Mouse (Mus musculus) limb, embryonic 12.5 days (tissue): ENCODE data around the gene Icmt. TPM values are rescaled to one million over a fixed set of nuclear protein-coding genes. Genes with fewer than 3 reads are reported as not detected.

Source experiments
- ATAC-seq: fragments of 200-750 bp; cut with Nextera tagmentation; 2 replicates; pipeline ENCODE4 v1.8.0; 2017; ENCODE audit warnings: low read depth, moderate TSS enrichment; ENCODE audit not compliant: insufficient number of reproducible peaks, insufficient read depth, low FRiP score, low TSS enrichment
- H3K27ac ChIP-seq: fragments of 300-500 bp; sonication (generic); 2 replicates; pipeline ENCODE4 v1.5.1; 2016; ENCODE audit warnings: mild to moderate bottlenecking, moderate library complexity
- H3K27me3 ChIP-seq: fragments of 300-500 bp; sonication (generic); 2 replicates; pipeline ENCODE4 v1.6.1; 2016; ENCODE audit warnings: mild to moderate bottlenecking, moderate library complexity
- H3K36me3 ChIP-seq: fragments of 300-500 bp; sonication (generic); 2 replicates; pipeline ENCODE4 v1.6.1; 2016; ENCODE audit warnings: mild to moderate bottlenecking, moderate library complexity
- H3K4me1 ChIP-seq: fragments of 300-500 bp; sonication (generic); replicated peaks from 2 replicates; pipeline ENCODE4 v1.6.1; 2016
- H3K4me2 ChIP-seq: fragments of 300-500 bp; sonication (generic); 2 replicates; pipeline ENCODE4 v1.6.1; 2016; ENCODE audit warnings: mild to moderate bottlenecking, moderate library complexity
- H3K4me3 ChIP-seq: fragments of 300-500 bp; sonication (generic); replicated peaks from 2 replicates; pipeline ENCODE4 v1.5.1; 2016; ENCODE audit warnings: mild to moderate bottlenecking
- H3K9ac ChIP-seq: fragments of 300-500 bp; sonication (generic); replicated peaks from 2 replicates; pipeline ENCODE4 v1.6.1; 2016; ENCODE audit warnings: mild to moderate bottlenecking, moderate library complexity
- H3K9me3 ChIP-seq: fragments of 300-500 bp; sonication (generic); 2 replicates; pipeline ENCODE4 v1.6.1; 2016; ENCODE audit warnings: mild to moderate bottlenecking, moderate library complexity
- WGBS: fragments of 180-500 bp; shearing (Covaris S2); methylation state at CpG from one replicate; pipeline ENCODE4 v1.1.7; 2016; 5-methylcytosine and 5-hydroxymethylcytosine counted together
- polyA plus RNA-seq: library from polyadenylated mRNA; unstranded; fragments of >200 nt; fragmentation: Nextera tagmentation; extraction: Ambion mirVana; gene quantifications from 2 replicates; pipeline ENCODE4 v1.2.1, GENCODE M21; 2016

Icmt gene
- polyA plus RNA-seq, 1 experiment from 2014 or later: 29.3 TPM

- Histone ChIP-seq H3K36me3 (no peaks in the 10 kb centered on the region), H3K9ac (no peak overlapping the region), H3K27me3 (peaks cover 97% of the 10 kb centered on the region), H3K27ac (no peak overlapping the region), H3K4me3 (no peak overlapping the region), H3K4me1 (peaks cover 23% of the 10 kb centered on the region), H3K4me2 (no peak overlapping the region), H3K9me3 (peaks cover 2% of the 10 kb centered on the region; the same call in 1 of the 2 replicates)
- ATAC-seq: no peak
- WGBS: 60% methylated on average over 18 of the region's 18 CpGs
Observed at GRCm38 (mm10) chr4:152288398-152288945, 8.6 kb upstream of the Icmt start.

- Histone ChIP-seq H3K4me3 (peak overlapping the region; percentile 37), H3K27me3 (peaks cover 96% of the 10 kb centered on the region), H3K36me3 (no peaks in the 10 kb centered on the region), H3K9ac (peak overlapping the region; percentile 52), H3K4me2 (peak overlapping the region; percentile 66), H3K4me1 (peaks cover 25% of the 10 kb centered on the region), H3K27ac (no peak overlapping the region), H3K9me3 (peaks cover 2% of the 10 kb centered on the region; the same call in 1 of the 2 replicates)
- no peak for ATAC-seq
- WGBS: under 1% methylated on average over 39 of the region's 39 CpGs
Observed at GRCm38 (mm10) chr4:152290385-152290784, 6.6 kb upstream of the Icmt start.

GRCm38 (mm10) chr4:152290991-152291390 lies 6.0 kb upstream of the Icmt start:
- Histone ChIP-seq H3K9ac (no peak overlapping the region; the same call in 1 of the 2 replicates), H3K27me3 (peaks cover 96% of the 10 kb centered on the region), H3K36me3 (no peaks in the 10 kb centered on the region), H3K9me3 (peaks cover 2% of the 10 kb centered on the region; the same call in 1 of the 2 replicates), H3K4me2 (peak overlapping the region; percentile 66), H3K27ac (no peak overlapping the region), H3K4me3 (peak overlapping the region; percentile 37; the same call in 1 of the 2 replicates), H3K4me1 (peaks cover 24% of the 10 kb centered on the region)
- no peak for ATAC-seq
- WGBS: 17% methylated on average over 11 of the region's 11 CpGs

GRCm38 (mm10) chr4:152291562-152291961 lies 5.5 kb upstream of the Icmt start, which contains the start of gene Hes3:
TSS of gene Hes3 (minus strand) at chr4:152291662.
- Histone ChIP-seq H3K9me3 (peaks cover 2% of the 10 kb centered on the region; the same call in 1 of the 2 replicates), H3K4me2 (peak within 1 kb of the TSS; percentile 66), H3K9ac (peak within 1 kb of the TSS; percentile 52), H3K36me3 (no peaks in the 10 kb centered on the region), H3K4me1 (peaks cover 21% of the 10 kb centered on the region), H3K27me3 (peaks cover 91% of the 10 kb centered on the region), H3K4me3 (peak within 1 kb of the TSS; percentile 37), H3K27ac (no peak within 1 kb of the TSS)
- 35% methylated on average over 6 of the region's 6 CpGs for WGBS
- ATAC-seq: no peak

- H3K9me3 ChIP-seq: peaks cover 2% of the 10 kb centered on the region; the same call in 1 of the 2 replicates
- no peak overlapping the region for H3K27ac ChIP-seq
- WGBS: 25% methylated on average over 12 of the region's 12 CpGs
- ATAC-seq: no peak
- H3K4me1 ChIP-seq: peaks cover 17% of the 10 kb centered on the region
- no peak overlapping the region for H3K9ac ChIP-seq
- no peaks in the 10 kb centered on the region for H3K36me3 ChIP-seq
- H3K4me3 ChIP-seq: no peak overlapping the region
- H3K27me3 ChIP-seq: peaks cover 84% of the 10 kb centered on the region
- H3K4me2 ChIP-seq: no peak overlapping the region
Observed at GRCm38 (mm10) chr4:152292102-152292765, 4.8 kb upstream of the Icmt start.

- H3K9me3 ChIP-seq: no peaks in the 10 kb centered on the region
- H3K4me3 ChIP-seq: no peak overlapping the region
- peaks cover 1% of the 10 kb centered on the region; the same call in 1 of the 2 replicates for H3K36me3 ChIP-seq
- peaks cover 30% of the 10 kb centered on the region for H3K4me1 ChIP-seq
- ATAC-seq: no peak
- no peak overlapping the region; the same call in 1 of the 2 replicates for H3K9ac ChIP-seq
- H3K4me2 ChIP-seq: no peak overlapping the region
- H3K27ac ChIP-seq: no peak overlapping the region
- H3K27me3 ChIP-seq: peaks cover 65% of the 10 kb centered on the region
- 47% methylated on average over 10 of the region's 10 CpGs for WGBS
Observed at GRCm38 (mm10) chr4:152294188-152294929, 2.7 kb upstream of the Icmt start.

- ATAC-seq: no peak
- WGBS: 47% methylated on average over 4 of the region's 4 CpGs
Observed at GRCm38 (mm10) chr4:152295916-152296315, 1.1 kb upstream of the Icmt start.

GRCm38 (mm10) chr4:152296371-152296770 lies 656 bp upstream of the Icmt start:
- Histone ChIP-seq H3K36me3 (peaks cover 21% of the 10 kb centered on the region), H3K27ac (peak overlapping the region; percentile 23; the same call in 1 of the 2 replicates), H3K9ac (0 out of 2 replicates have a peak overlapping the region, but pooled peaks have one; percentile 37), H3K9me3 (no peaks in the 10 kb centered on the region), H3K27me3 (peaks cover 46% of the 10 kb centered on the region), H3K4me2 (peak overlapping the region; percentile 62), H3K4me3 (peak overlapping the region; percentile 97), H3K4me1 (peaks cover 19% of the 10 kb centered on the region)
- ATAC-seq: no peak
- 17% methylated on average over 8 of the region's 8 CpGs for WGBS

More at GRCm38 (mm10) chr4:152295916-152296315, 1.1 kb upstream of the Icmt start:
- H3K27me3 ChIP-seq: peaks cover 50% of the 10 kb centered on the region
- no peak overlapping the region for H3K9ac ChIP-seq
- no peak overlapping the region; the same call in 1 of the 2 replicates for H3K4me2 ChIP-seq
- no peak overlapping the region for H3K27ac ChIP-seq
- peaks cover 17% of the 10 kb centered on the region for H3K36me3 ChIP-seq
- H3K9me3 ChIP-seq: no peaks in the 10 kb centered on the region
- no peak overlapping the region for H3K4me3 ChIP-seq
- H3K4me1 ChIP-seq: peaks cover 20% of the 10 kb centered on the region

- peaks cover 46% of the 10 kb centered on the region for H3K36me3 ChIP-seq
- no peak for ATAC-seq
- peak overlapping the region; percentile 98 for H3K9ac ChIP-seq
- peaks cover 19% of the 10 kb centered on the region for H3K4me1 ChIP-seq
- peaks cover 21% of the 10 kb centered on the region for H3K27me3 ChIP-seq
- no peak overlapping the region for H3K27ac ChIP-seq
- H3K9me3 ChIP-seq: no peaks in the 10 kb centered on the region
- 86% methylated on average over 14 of the region's 14 CpGs for WGBS
- no peak overlapping the region for H3K4me3 ChIP-seq
- H3K4me2 ChIP-seq: peak overlapping the region; percentile 94; the same call in 1 of the 2 replicates
Observed at GRCm38 (mm10) chr4:152298836-152299235, 1.8 kb downstream of the Icmt start.

- Histone ChIP-seq H3K4me1 (peaks cover 15% of the 10 kb centered on the region), H3K9me3 (no peaks in the 10 kb centered on the region), H3K4me3 (no peak overlapping the region), H3K27ac (no peak overlapping the region), H3K9ac (no peak overlapping the region), H3K36me3 (peaks cover 61% of the 10 kb centered on the region), H3K27me3 (peaks cover 7% of the 10 kb centered on the region), H3K4me2 (no peak overlapping the region)
- 93% methylated on average over 8 of the region's 8 CpGs for WGBS
- no peak for ATAC-seq
Observed at GRCm38 (mm10) chr4:152300375-152300774, 3.3 kb downstream of the Icmt start.

GRCm38 (mm10) chr4:152302012-152302411 lies 5.0 kb downstream of the Icmt start:
- WGBS: 81% methylated on average over 11 of the region's 11 CpGs
- no peak overlapping the region for H3K27ac ChIP-seq
- peaks cover 63% of the 10 kb centered on the region for H3K36me3 ChIP-seq
- H3K4me3 ChIP-seq: no peak overlapping the region
- H3K9me3 ChIP-seq: no peaks in the 10 kb centered on the region
- H3K27me3 ChIP-seq: no peaks in the 10 kb centered on the region
- no peak overlapping the region for H3K4me2 ChIP-seq
- H3K9ac ChIP-seq: no peak overlapping the region
- ATAC-seq: no peak
- peaks cover 13% of the 10 kb centered on the region for H3K4me1 ChIP-seq
